Mouse (Mus musculus): ENCODE results near the gene Sfxn4. TPM values are rescaled to one million over a fixed set of nuclear protein-coding genes. Genes with fewer than 3 reads are reported as not detected.
A peak's percentile ranks its signal among the peaks of the same experiment; 100 is the strongest.

The Sfxn4 gene
- polyA plus RNA-seq, 1 experiment from 2014 or later, result 10.7 TPM

GRCm38 (mm10) chr19:60812036-60812389 lies 49.3 kb downstream of the Sfxn4 start:
- Histone ChIP-seq H3K4me3 (peak overlapping the region; percentile 64), H3K36me3 (replicated peaks) (0 out of 2 replicates have a peak, but pooled peaks cover 9% of the 10 kb centered on the region), H3K9me3 (no peaks in the 10 kb centered on the region), H3K4me1 (peaks cover 6% of the 10 kb centered on the region), H3K27me3 (replicated peaks) (no peaks in the 10 kb centered on the region), H3K9ac (peak overlapping the region; percentile 75), H3K4me2 (peak overlapping the region; percentile 52), H3K27ac (peak overlapping the region; percentile 75)
- 18% methylated on average over 10 of the region's 10 CpGs for WGBS
- ATAC-seq (replicated peaks), result no peak

- Histone ChIP-seq H3K9ac (peak within 1 kb of the TSS; percentile 75), H3K9me3 (no peaks in the 10 kb centered on the region), H3K4me3 (peak within 1 kb of the TSS; percentile 64), H3K27me3 (replicated peaks) (no peaks in the 10 kb centered on the region), H3K27ac (peak within 1 kb of the TSS; percentile 75), H3K36me3 (replicated peaks) (0 out of 2 replicates have a peak, but pooled peaks cover 6% of the 10 kb centered on the region), H3K4me1 (peaks cover 6% of the 10 kb centered on the region), H3K4me2 (peak within 1 kb of the TSS; percentile 52)
- WGBS, result 1% methylated on average over 45 of the region's 45 CpGs
- peak; percentile 100 for ATAC-seq (replicated peaks)
These were observed 49.9 kb downstream of the Sfxn4 start, which contains the start of gene Fam45a for GRCm38 (mm10) chr19:60811098-60812035. Gene Fam45a, plus strand, starts transcription at chr19:60811585.

- no peak overlapping the region for H3K4me2 ChIP-seq
- no peaks in the 10 kb centered on the region for H3K9me3 ChIP-seq
- peaks cover 6% of the 10 kb centered on the region for H3K4me1 ChIP-seq
- ATAC-seq (replicated peaks), result no peak
- no peaks in the 10 kb centered on the region for H3K27me3 ChIP-seq (replicated peaks)
- H3K4me3 ChIP-seq, result no peak overlapping the region
- no peak overlapping the region for H3K9ac ChIP-seq
- no peaks in the 10 kb centered on the region for H3K36me3 ChIP-seq (replicated peaks)
- H3K27ac ChIP-seq, result no peak overlapping the region
- over 99% methylated on average over 2 of the region's 2 CpGs for WGBS
These were observed 51.4 kb downstream of the Sfxn4 start for GRCm38 (mm10) chr19:60809927-60810326.

GRCm38 (mm10) chr19:60804903-60805302 lies 56.4 kb downstream of the Sfxn4 start:
- Histone ChIP-seq H3K9ac (no peak overlapping the region), H3K4me1 (no peaks in the 10 kb centered on the region), H3K9me3 (no peaks in the 10 kb centered on the region), H3K27me3 (replicated peaks) (no peaks in the 10 kb centered on the region), H3K4me2 (no peak overlapping the region), H3K4me3 (no peak overlapping the region), H3K36me3 (replicated peaks) (no peaks in the 10 kb centered on the region), H3K27ac (no peak overlapping the region)
- 62% methylated on average over 2 of the region's 2 CpGs for WGBS
- no peak for ATAC-seq (replicated peaks)

GRCm38 (mm10) chr19:60799867-60800569 lies 61.3 kb downstream of the Sfxn4 start:
- ATAC-seq (replicated peaks), result no peak
- Histone ChIP-seq H3K27me3 (replicated peaks) (no peaks in the 10 kb centered on the region), H3K4me1 (no peaks in the 10 kb centered on the region), H3K36me3 (replicated peaks) (no peaks in the 10 kb centered on the region), H3K4me2 (no peak overlapping the region), H3K4me3 (no peak overlapping the region), H3K9me3 (no peaks in the 10 kb centered on the region), H3K27ac (no peak overlapping the region), H3K9ac (no peak overlapping the region)
- 70% methylated on average over 7 of the region's 7 CpGs for WGBS

- Histone ChIP-seq H3K36me3 (replicated peaks) (no peaks in the 10 kb centered on the region), H3K4me2 (no peak overlapping the region), H3K27me3 (replicated peaks) (no peaks in the 10 kb centered on the region), H3K4me1 (no peaks in the 10 kb centered on the region), H3K27ac (no peak overlapping the region), H3K9me3 (no peaks in the 10 kb centered on the region), H3K4me3 (no peak overlapping the region), H3K9ac (no peak overlapping the region)
- 96% methylated on average over 2 of the region's 2 CpGs for WGBS
- ATAC-seq (replicated peaks), result no peak
These were observed 63.9 kb downstream of the Sfxn4 start for GRCm38 (mm10) chr19:60797415-60797814.

GRCm38 (mm10) chr19:60795244-60795643 lies 66.0 kb downstream of the Sfxn4 start:
- 68% methylated on average over 2 of the region's 2 CpGs for WGBS
- no peak for ATAC-seq (replicated peaks)
- Histone ChIP-seq H3K4me3 (no peak overlapping the region), H3K4me2 (no peak overlapping the region), H3K4me1 (peaks cover 3% of the 10 kb centered on the region; the same call in 1 of the 2 replicates), H3K27me3 (replicated peaks) (no peaks in the 10 kb centered on the region), H3K27ac (no peak overlapping the region), H3K36me3 (replicated peaks) (no peaks in the 10 kb centered on the region), H3K9me3 (no peaks in the 10 kb centered on the region), H3K9ac (no peak overlapping the region)

GRCm38 (mm10) chr19:60793170-60793707 lies 68.0 kb downstream of the Sfxn4 start:
- no peaks in the 10 kb centered on the region for H3K9me3 ChIP-seq
- H3K27me3 ChIP-seq (replicated peaks), result no peaks in the 10 kb centered on the region
- peaks cover 14% of the 10 kb centered on the region for H3K4me1 ChIP-seq
- 90% methylated on average over 2 of the region's 2 CpGs for WGBS
- no peak overlapping the region for H3K9ac ChIP-seq
- no peak for ATAC-seq (replicated peaks)
- no peak overlapping the region for H3K27ac ChIP-seq
- H3K36me3 ChIP-seq (replicated peaks), result no peaks in the 10 kb centered on the region
- H3K4me2 ChIP-seq, result no peak overlapping the region
- H3K4me3 ChIP-seq, result no peak overlapping the region

- H3K9ac ChIP-seq, result peak overlapping the region; percentile 59
- 10% methylated on average over 9 of the region's 9 CpGs for WGBS
- peak; percentile 34 for ATAC-seq (replicated peaks)
These were observed 70.1 kb downstream of the Sfxn4 start for GRCm38 (mm10) chr19:60791164-60791563.

GRCm38 (mm10) chr19:60790551-60791161 lies 70.6 kb downstream of the Sfxn4 start, which contains the start of gene Eif3a:
Gene Eif3a, minus strand, starts transcription at chr19:60790658.
- under 1% methylated on average over 57 of the region's 57 CpGs for WGBS
- H3K9me3 ChIP-seq, result no peaks in the 10 kb centered on the region
- peak; percentile 96 for ATAC-seq (replicated peaks)

More at GRCm38 (mm10) chr19:60791164-60791563, 70.1 kb downstream of the Sfxn4 start:
- H3K4me2 ChIP-seq, result peak overlapping the region; percentile 61
- peaks cover 23% of the 10 kb centered on the region for H3K4me1 ChIP-seq
- H3K4me3 ChIP-seq, result peak overlapping the region; percentile 92
- H3K36me3 ChIP-seq (replicated peaks), result no peaks in the 10 kb centered on the region
- peak overlapping the region; percentile 96 for H3K27ac ChIP-seq
- H3K27me3 ChIP-seq (replicated peaks), result no peaks in the 10 kb centered on the region
- no peaks in the 10 kb centered on the region for H3K9me3 ChIP-seq

GRCm38 (mm10) chr19:60789919-60790506 lies 71.3 kb downstream of the Sfxn4 start:
- peak overlapping the region; percentile 98 for H3K9ac ChIP-seq
- H3K27ac ChIP-seq, result peak overlapping the region; percentile 96
- ATAC-seq (replicated peaks), result peak; percentile 75
- H3K4me3 ChIP-seq, result peak overlapping the region; percentile 92
- H3K4me1 ChIP-seq, result peaks cover 28% of the 10 kb centered on the region
- H3K27me3 ChIP-seq (replicated peaks), result no peaks in the 10 kb centered on the region
- under 1% methylated on average over 56 of the region's 60 CpGs for WGBS
- H3K4me2 ChIP-seq, result peak overlapping the region; percentile 61
- H3K9me3 ChIP-seq, result no peaks in the 10 kb centered on the region
- no peaks in the 10 kb centered on the region for H3K36me3 ChIP-seq (replicated peaks)

More at GRCm38 (mm10) chr19:60790551-60791161, 70.6 kb downstream of the Sfxn4 start, which contains the start of gene Eif3a:
- peak within 1 kb of the TSS; percentile 61 for H3K4me2 ChIP-seq
- H3K27me3 ChIP-seq (replicated peaks), result no peaks in the 10 kb centered on the region
- peak within 1 kb of the TSS; percentile 92 for H3K4me3 ChIP-seq
- peak within 1 kb of the TSS; percentile 98 for H3K9ac ChIP-seq
- peaks cover 28% of the 10 kb centered on the region for H3K4me1 ChIP-seq
- H3K27ac ChIP-seq, result peak within 1 kb of the TSS; percentile 96
- no peaks in the 10 kb centered on the region for H3K36me3 ChIP-seq (replicated peaks)
